Mouse (Mus musculus) cerebellum, adult 11-12 months (tissue): ENCODE results near the gene Lrrc27.

Experiments used
- DNase-seq: peaks from one replicate; pipeline ENCODE4 v3.0.0; 2022

Gene Lrrc27

DNA sequence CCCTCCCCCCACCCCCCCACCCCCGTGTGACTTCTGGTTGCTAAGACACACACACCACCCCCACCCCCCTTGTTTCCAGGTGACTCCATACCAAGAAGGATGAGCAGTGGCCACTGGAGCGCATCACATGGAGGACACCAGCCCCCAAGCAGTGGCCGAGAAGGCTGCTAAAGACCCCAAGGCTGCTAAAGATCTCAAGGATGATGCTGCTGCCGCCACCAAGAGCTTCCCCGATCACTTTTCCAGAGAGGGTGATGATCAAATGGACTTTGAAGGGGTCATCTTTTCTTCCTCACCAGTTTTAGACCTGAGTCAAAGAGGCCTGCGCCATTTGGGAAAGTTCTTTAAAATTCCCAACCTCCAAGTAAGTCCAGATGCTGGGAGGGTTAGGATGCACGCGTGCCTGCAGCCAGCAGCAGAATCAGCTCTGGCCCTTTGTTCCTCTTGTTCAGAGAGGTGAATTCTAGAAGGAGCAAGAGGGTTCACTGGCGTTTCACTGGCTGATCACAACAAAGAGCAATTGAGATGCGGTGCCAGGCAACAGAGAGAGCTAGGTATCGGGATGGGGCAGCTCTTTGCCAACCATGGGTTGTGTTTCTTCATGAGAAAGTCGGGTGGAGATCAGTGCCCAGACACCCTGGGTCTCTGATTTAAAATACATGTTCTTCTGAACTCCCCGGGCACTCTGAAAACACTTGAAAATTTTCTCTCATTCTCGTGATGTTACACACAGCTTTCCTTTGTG lies 2.0 kb downstream of the Lrrc27 start:
- peak; percentile 36 for DNase-seq

- peak; percentile 6 for DNase-seq
Measured at GRCm38 (mm10) chr7:139215516-139215915, 2.7 kb downstream of the Lrrc27 start.

DNA sequence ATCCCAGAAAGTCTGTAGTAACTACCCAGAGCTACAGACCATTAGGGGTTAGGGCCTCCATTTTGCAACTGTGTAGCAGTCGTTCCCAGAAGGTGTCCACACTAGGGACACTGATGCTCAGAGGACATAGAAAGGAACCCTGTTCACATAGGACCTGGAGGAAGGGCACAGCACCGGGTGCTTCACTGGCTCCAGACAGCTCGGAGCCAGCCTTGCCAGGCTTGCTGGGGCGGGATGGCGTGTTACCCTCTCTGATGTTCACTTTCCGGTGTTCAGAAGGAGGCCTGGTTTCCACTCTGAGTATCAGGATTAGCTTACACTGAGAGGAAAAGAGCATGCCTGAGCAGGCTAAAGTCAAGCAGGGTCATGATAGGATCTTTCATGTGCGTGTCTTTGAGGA lies 3.2 kb downstream of the Lrrc27 start:
- DNase-seq: peak; percentile 15

GRCm38 (mm10) chr7:139216464-139216863 lies 3.7 kb downstream of the Lrrc27 start:
- no peak for DNase-seq

- no peak for DNase-seq
Measured at GRCm38 (mm10) chr7:139217046-139217445, 4.3 kb downstream of the Lrrc27 start.

DNA sequence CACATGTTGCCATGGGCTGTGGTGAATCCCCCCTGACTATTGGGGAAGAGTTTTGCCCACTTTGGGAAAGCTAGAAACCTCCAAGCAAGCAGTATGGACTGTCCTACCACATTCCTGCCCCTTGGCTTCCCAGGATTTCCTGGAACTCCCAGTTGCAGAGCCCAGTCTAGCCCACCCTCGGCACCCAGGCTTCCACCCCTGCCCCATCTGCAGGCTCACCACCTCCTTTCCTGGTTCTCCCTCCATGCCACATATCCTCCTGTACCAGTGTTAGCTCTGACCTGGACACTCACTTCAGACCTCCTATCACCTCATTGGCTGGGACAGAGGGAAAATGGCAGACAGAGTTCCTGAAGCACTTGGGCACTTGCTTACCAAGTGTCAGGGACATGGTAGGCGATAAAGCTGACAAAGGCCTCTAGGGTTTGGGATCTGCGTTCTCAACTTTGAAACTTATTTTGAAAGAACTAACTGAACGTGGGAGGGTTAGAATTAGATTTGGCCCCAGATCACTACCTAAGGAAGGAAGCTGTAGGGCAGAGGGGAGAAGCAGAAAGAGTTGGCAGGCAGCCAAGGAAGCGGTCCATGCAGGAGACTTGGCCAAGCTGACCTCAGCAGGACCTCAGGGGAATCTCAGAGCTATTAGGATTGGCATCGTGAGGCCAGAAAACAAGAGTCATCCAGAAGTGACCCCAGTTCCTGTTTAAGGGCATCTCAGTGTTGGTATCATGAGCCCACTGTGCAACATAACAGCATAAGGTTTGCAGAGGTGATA lies 6.0 kb downstream of the Lrrc27 start:
- peak; percentile 42 for DNase-seq

DNA sequence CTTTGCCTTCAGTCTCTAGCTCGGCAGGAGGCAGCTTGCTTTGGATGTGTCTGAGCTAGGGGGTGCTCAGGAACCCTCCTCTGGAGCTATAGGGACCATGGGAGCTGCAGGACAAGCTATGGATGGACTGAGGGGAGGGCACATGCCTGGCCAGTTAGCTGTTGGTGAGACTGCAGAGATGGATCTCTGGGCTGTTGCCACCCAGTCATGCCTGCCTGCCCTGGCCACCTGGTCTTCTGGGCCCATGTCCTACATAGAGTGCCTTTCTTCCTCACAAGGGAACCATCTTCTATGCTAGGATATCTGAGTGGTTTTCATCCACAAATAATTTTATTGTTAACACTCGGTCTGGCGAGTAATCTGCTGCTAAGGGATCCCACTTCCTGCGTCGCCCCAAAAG lies 6.7 kb downstream of the Lrrc27 start:
- peak; percentile 29 for DNase-seq

DNA sequence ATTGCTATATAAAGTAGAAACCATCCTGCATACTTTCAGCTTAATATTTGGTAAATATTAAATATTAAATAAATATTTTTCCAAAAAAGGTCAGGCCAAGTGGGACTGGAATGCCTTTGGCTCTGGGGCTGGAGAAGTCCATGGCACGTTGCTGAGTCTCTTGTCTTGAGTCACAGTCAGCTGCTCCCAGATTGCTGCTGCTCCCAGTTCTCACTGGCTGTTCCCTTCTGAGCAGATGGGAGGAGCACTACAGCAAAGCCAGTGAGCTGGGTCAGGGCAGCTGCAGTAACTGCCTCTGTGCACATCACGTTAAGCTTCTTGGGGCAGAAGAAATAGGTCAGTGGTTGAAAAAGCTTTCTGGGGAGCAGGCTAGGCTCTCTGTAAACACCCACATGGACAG lies 7.5 kb downstream of the Lrrc27 start:
- DNase-seq: peak; percentile 6

GRCm38 (mm10) chr7:139221072-139221471 lies 8.3 kb downstream of the Lrrc27 start:
- DNase-seq: peak; percentile 2

DNA sequence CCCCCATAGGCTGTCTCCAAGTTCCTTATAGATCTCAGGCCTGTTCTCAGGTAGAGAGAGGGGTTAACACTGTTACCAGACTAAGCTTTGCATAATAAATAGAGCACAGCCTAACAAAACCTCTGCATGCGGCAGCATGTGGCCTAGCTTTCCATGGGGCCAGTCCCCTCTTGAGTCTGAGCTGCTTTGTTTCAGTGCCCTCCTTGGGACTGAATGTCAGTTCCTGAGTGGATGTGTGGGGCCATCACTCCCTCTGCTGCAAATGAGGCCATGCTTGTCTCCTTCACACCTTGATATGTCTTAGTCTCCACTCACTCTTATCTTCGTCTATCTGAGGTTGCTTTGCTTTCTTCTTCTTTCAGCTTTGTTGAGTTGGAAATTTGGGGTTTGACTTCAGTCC lies 9.1 kb downstream of the Lrrc27 start:
- peak; percentile 1 for DNase-seq

DNA sequence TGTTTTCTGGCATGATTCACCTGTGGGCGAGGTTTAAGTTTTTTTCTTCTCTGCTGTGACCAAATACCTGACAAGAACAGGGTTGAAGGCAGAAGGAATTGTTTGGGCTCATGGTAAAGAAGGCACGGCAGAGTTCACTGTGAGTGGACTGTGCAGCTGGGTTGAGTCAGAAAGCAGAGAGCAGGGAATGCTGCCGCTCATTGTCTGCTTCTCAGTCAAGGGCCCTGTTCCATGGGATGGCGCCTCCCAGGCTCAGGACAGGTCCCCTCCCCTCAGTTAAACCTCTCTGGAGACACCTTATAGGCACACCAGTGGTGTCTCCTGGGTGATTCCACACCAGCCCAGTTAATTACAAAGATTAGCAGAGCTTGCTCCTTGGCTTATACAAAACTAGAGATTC lies 9.6 kb downstream of the Lrrc27 start:
- DNase-seq: peak; percentile 1

- DNase-seq: peak; percentile 0
Measured at GRCm38 (mm10) chr7:139224070-139224469, 11.3 kb downstream of the Lrrc27 start.

GRCm38 (mm10) chr7:139224725-139225124 lies 11.9 kb downstream of the Lrrc27 start:
- DNase-seq: peak; percentile 3

- no peak for DNase-seq
Measured at GRCm38 (mm10) chr7:139226416-139226815, 13.6 kb downstream of the Lrrc27 start.

DNA sequence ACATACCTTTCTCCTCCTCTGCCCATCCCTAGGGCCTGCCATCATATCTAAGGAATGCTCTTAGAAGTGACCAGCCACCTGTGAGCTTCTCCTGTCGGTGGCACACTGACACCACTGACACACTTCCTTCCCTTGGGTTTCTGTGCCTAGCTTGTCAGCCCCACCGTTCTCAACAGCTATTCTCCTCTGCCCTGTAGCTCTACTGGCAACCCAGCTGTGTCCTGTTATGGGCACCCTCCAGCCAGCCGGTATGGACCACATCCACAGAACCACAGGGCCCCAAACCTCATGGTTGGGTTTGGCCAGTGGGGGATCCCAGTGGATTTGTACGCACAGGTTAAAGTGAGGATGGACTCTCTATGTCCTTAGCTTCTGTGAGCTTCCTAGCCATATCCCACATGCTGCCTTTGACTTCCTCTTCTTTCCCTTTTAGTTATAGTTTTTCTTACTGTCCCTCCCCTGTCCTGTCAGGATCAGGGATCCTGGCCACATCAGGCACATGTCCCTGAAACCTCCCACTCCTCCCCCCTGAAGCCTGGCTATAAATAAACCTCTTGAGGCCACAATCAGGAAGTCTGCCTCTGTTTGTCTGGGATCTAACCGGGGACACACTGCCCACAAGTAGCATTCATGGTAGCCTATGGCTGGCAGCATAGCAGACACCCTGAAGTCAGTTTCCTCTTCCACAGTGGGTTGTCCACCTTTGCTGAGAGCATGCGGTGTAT lies 15.8 kb downstream of the Lrrc27 start:
- no peak for DNase-seq

- no peak for DNase-seq
Measured at GRCm38 (mm10) chr7:139229837-139230236, 17.0 kb downstream of the Lrrc27 start.

GRCm38 (mm10) chr7:139230241-139230640 lies 17.5 kb downstream of the Lrrc27 start:
- DNase-seq: no peak

- peak; percentile 84 for DNase-seq
Measured at GRCm38 (mm10) chr7:139233714-139234113, 20.9 kb downstream of the Lrrc27 start.

DNA sequence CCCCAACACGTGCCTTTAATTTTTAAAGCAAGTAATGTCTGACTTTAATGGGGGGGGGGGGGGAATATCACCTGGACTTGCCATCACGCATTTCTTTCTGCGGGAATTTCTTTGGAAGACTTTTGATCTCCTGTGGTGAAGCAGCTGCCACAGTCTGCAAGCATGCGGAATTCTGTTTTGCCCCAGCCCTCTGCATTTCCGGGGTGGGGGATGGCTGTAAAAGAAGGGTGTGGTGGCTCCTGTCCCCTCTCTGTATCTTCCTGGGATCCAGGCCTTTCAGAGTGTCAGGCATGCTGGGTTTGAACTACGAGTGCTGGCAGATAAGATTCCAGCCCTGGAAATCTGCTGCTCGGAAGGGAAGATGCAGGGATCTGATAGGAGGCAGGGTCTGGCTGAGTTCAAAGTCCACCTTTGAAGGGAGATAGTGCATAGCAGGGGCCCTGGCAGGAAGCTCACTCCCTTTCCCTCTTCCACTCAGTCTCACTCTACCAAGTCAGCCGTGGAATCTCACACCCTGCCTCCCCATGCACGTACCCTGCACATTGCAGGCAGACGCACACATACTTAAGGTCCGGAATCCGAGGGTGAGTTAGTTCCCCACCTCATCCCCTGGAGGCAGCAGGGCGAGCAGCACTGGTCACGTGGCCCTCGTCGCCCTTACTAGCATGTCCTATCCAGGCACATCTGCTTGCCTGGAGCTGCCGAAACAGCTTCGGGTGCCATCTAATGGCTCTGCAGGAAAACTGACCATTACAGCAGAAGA lies 21.8 kb downstream of the Lrrc27 start:
- no peak for DNase-seq

DNA sequence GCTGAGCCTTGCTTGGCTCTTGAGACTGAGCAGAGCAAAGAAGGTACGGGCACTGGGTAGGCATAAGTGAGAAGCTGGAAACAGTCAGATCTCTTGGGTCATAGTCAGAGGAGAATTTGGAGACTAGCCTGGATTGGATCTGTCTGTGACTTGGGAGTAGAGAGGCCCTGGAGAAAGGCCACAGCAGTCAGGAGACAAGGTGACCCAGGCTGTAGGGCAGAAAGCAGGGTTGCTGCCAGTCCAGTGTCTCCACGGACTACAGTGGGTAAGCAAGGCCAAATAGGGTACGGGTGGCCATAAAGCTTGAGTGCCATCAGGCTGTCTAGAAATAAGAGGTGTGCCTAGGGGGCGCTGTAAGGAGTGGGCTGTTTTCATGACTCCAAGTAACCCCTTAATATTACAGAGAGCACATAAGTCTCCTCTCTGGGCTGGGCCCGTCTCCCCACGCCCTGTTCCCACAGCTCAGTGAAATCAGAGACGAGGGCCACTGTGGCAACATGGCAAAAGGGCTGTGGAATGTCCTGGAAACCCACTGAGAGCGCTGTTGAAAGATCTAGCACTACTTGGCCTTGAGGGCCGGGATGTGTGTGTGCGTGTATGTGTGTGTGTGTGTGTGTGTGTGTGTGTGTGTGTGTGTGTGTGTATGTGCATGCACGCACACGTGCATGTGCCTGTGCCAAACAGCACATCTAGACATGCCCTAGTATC lies 23.0 kb downstream of the Lrrc27 start:
- no peak for DNase-seq

DNA sequence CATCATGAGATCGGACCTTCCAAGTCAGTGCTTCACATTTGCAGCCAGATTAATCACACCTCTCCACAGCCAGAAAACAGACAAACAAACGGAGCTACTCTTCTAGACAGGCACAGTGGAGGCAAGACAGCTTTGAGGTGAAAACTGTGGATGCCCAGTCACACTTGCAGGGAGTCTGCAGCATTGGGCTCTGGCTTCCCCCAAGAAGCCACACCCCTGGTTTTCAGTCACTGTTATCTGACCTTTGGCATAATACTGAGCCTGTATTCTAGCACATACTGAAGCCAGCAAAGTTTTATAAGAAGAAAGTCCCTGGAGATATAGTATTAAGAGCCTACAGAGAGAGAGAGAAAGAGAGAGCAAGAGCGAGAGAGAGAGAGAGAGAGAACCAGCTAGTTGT lies 26.6 kb downstream of the Lrrc27 start:
- DNase-seq: no peak

- no peak for DNase-seq
Measured at GRCm38 (mm10) chr7:139246086-139246485, 33.3 kb downstream of the Lrrc27 start.
